Mouse (Mus musculus) stomach, postnatal 0 days (tissue): Measurements from ENCODE around the gene Olfr2.

Source experiments
- CTCF ChIP-seq: IDR thresholded peaks from 2 replicates; pipeline ENCODE4 v1.5.1; 2016; ENCODE audit warnings: antibody characterized with exemption, low read depth, mild to moderate bottlenecking, moderate library complexity
- EP300 ChIP-seq: optimal IDR thresholded peaks from 2 replicates; pipeline ENCODE3; 2016; ENCODE audit warnings: antibody characterized with exemption

- no peak for TF ChIP-seq EP300
- no peak for TF ChIP-seq CTCF
Observed at GRCm38 (mm10) chr7:106948212-106948611, 57.7 kb downstream of the Olfr2 start, which contains the start of gene Olfr710.
